Mouse (Mus musculus): ENCODE data around the gene Gm7137.
"Not testable (repeated sequence)": the region's sequence is repeated elsewhere in the genome, so short reads cannot be mapped to it uniquely, and the experiment has no call there.

The Gm7137 gene

GRCm38 (mm10) chr10:77751254-77751653, 36.7 kb downstream of the Gm7137 start, which contains the start of gene Gm9736:
Gm9736 (minus strand) TSS chr10:77751354.
- not testable (repeated sequence) for DNase-seq

GRCm38 (mm10) chr10:77750686-77751085, 37.3 kb downstream of the Gm7137 start:
- not testable (repeated sequence) for DNase-seq

GRCm38 (mm10) chr10:77741924-77742688, 45.9 kb downstream of the Gm7137 start, which contains the start of gene Gm18596:
Gm18596 (minus strand) TSS chr10:77742638.
- DNase-seq: not testable (repeated sequence)

- DNase-seq: no peak
These were observed 49.1 kb downstream of the Gm7137 start for GRCm38 (mm10) chr10:77738929-77739328.
